Mouse (Mus musculus) erythroblast, embryonic 14.5 days (primary cell): ENCODE results near the gene Ces1e.

Experiments used
- GATA1 ChIP-seq: IDR thresholded peaks from 2 replicates; pipeline ENCODE4 v1.6.1; 2012; ENCODE audit warnings: low read length, inconsistent platforms, mixed read lengths
- TAL1 ChIP-seq: IDR thresholded peaks from 3 replicates; pipeline ENCODE4 v1.6.1; 2012; ENCODE audit warnings: low read length, inconsistent platforms, mixed read lengths

DNA sequence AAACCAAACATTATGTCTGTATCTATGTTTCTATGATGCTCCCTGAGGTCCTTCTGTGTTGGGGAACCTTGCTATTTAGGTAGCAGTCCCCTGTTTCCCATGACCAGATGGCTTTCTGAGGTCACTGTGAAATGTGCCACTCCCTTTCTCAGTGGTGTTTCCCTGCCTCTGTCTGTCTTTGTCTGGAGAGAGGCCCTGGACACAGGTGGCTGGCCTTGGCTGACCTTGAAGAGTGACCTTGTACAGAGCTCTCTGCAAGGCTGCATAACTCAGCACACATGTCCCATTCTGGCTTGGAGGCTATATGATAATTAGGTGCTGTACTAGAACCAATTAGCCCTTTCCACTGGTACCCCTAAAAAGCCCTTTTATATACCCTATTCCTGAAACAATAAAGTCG, 52.8 kb downstream of the Ces1e start:
- no peak for TF ChIP-seq GATA1
- no peak for TF ChIP-seq TAL1
